In genomic region chr7:119795311-119795710, GRCm38 (mm10) we compare ENCODE assay signal across 10 mouse cellular contexts. TPM values are rescaled to one million over a fixed set of nuclear protein-coding genes. Genes with fewer than 3 reads are reported as not detected.
A peak's percentile ranks its signal among the peaks of the same experiment; 100 is the strongest.
DNase-seq lines count a peak whose midpoint lies in the region; ATAC-seq and TF ChIP-seq lines count a peak whose summit lies in the region.
"Had no signal": no experiment of that assay in that cellular context is flagged by ENCODE, and none has a peak within 500 bp of the region (broad histone marks: within the 10 kb centered on the region; RNA-seq: fewer than 3 reads in every experiment).

No protein-coding gene starts in this region.

- intact Hi-C loops in heart, postnatal 10 days (cut with DNase I): no loop called here

- no peak for DNase-seq in heart, postnatal 10 days
- DNase-seq in G1E (ENCODE audit: low spot score): no peak
- DNase-seq in hindbrain, embryonic 10.5 days (ENCODE audit: low spot score): no peak
- DNase-seq in yolk sac, embryonic 10.5 days (ENCODE audit: low spot score): no peak
- DNase-seq in T-cell, adult 2 months (ENCODE audit: low spot score): no peak
- DNase-seq in spleen, postnatal 4 days (ENCODE audit: low spot score in 2 of 2): no peak
- DNase-seq: heart, postnatal 14 days; lung, postnatal 14 days had no signal

- no peak for TF ChIP-seq CTCF in G1E (IDR thresholded peaks at IDR 0.05; ENCODE audit: low read depth, low read length)

- ATAC-seq in heart, embryonic 13.5 days (ENCODE audit: extremely low read depth, insufficient number of reproducible peaks, low FRiP score, low TSS enrichment): no peak
- no peak for ATAC-seq in G1E (ENCODE audit: extremely low read depth, insufficient number of reproducible peaks, low FRiP score, poor library complexity, severe bottlenecking)
- peak; percentile 31; the same call in 1 of the 2 replicates for ATAC-seq in megakaryocyte progenitor cell, adult 5-6 weeks (replicated peaks; ENCODE audit: poor library complexity)

- H3K4me3 ChIP-seq in heart, embryonic 13.5 days: peak overlapping the region; percentile 84
- peak overlapping the region; percentile 83; the same call in 1 of the 2 replicates for H3K4me3 ChIP-seq in G1E (ENCODE audit: low read depth, low read length)
- peak overlapping the region; percentile 76 for H3K4me3 ChIP-seq in hindbrain, embryonic 10.5 days

- H3K9me3 ChIP-seq in heart, embryonic 13.5 days: no peaks in the 10 kb centered on the region
- no peaks in the 10 kb centered on the region for H3K9me3 ChIP-seq in G1E (replicated peaks)
- no peaks in the 10 kb centered on the region for H3K9me3 ChIP-seq in hindbrain, embryonic 10.5 days

- peaks cover 16% of the 10 kb centered on the region for H3K4me1 ChIP-seq in heart, embryonic 13.5 days
- H3K4me1 ChIP-seq in G1E (ENCODE audit: insufficient read depth, low read depth, low read length): peaks cover 16% of the 10 kb centered on the region
- peaks cover 23% of the 10 kb centered on the region for H3K4me1 ChIP-seq in hindbrain, embryonic 10.5 days (replicated peaks)

- no peak overlapping the region for H3K27ac ChIP-seq in heart, embryonic 13.5 days (replicated peaks)
- H3K27ac ChIP-seq in hindbrain, embryonic 10.5 days: no peak overlapping the region

- H3K27me3 ChIP-seq in heart, embryonic 13.5 days (replicated peaks): no peaks in the 10 kb centered on the region
- no peaks in the 10 kb centered on the region for H3K27me3 ChIP-seq in G1E (ENCODE audit: insufficient read depth, low read length)
- no peaks in the 10 kb centered on the region for H3K27me3 ChIP-seq in hindbrain, embryonic 10.5 days (ENCODE audit: insufficient read depth, poor library complexity, severe bottlenecking)

- peak overlapping the region; percentile 83 for H3K4me2 ChIP-seq in heart, embryonic 13.5 days

- H3K36me3 ChIP-seq in heart, embryonic 13.5 days: peaks cover 20% of the 10 kb centered on the region
- H3K36me3 ChIP-seq in G1E (replicated peaks): peaks cover 28% of the 10 kb centered on the region
- H3K36me3 ChIP-seq in hindbrain, embryonic 10.5 days: peaks cover 25% of the 10 kb centered on the region

- H3K9ac ChIP-seq in heart, embryonic 13.5 days: peak overlapping the region; percentile 73

RNA-seq across cellular contexts. Expression of gene Eri2, which starts 1.5 kb away (rescaled TPM):
- polyA plus RNA-seq in heart, embryonic 13.5 days (2015; fragmentation: Nextera tagmentation; extraction: Ambion mirVana): 12.9 TPM in 2 replicates
- total RNA-seq in heart, postnatal 10 days (2021): 1 to 10 TPM; 3.8 to 4.8 TPM
- total RNA-seq in G1E (2014; fragmentation: Nextera tagmentation): 49.1 and 65.5 TPM in 2 replicates
- 32.4 and 37.4 TPM in 2 replicates for total RNA-seq in G1E (2017)
- polyA plus RNA-seq in G1E (2012): 1.2 and 1.7 TPM in 2 replicates
- polyA plus RNA-seq in hindbrain, embryonic 10.5 days (2016; fragmentation: Nextera tagmentation; extraction: Ambion mirVana): 27.0 and 31.4 TPM in 2 replicates
- total RNA-seq in megakaryocyte progenitor cell, adult 5-6 weeks (2015): 15.1 and 20.5 TPM in 2 replicates
- total RNA-seq in megakaryocyte progenitor cell, adult 5-6 weeks (2017): 12.7 and 14.6 TPM in 2 replicates

RNA-seq across cellular contexts. Expression of gene Rexo5, which starts 1.5 kb away (rescaled TPM):
- 15.3 TPM in 2 replicates for polyA plus RNA-seq in heart, embryonic 13.5 days (2015; fragmentation: Nextera tagmentation; extraction: Ambion mirVana)
- total RNA-seq in heart, postnatal 10 days (2021): 1 to 10 TPM; 3.5 to 6.0 TPM
- total RNA-seq in G1E (2014; fragmentation: Nextera tagmentation): 64.3 and 76.8 TPM in 2 replicates
- 42.8 and 58.4 TPM in 2 replicates for total RNA-seq in G1E (2017)
- 2.5 and 3.5 TPM in 2 replicates for polyA plus RNA-seq in G1E (2012)
- 27.3 and 28.3 TPM in 2 replicates for polyA plus RNA-seq in hindbrain, embryonic 10.5 days (2016; fragmentation: Nextera tagmentation; extraction: Ambion mirVana)
- 27.5 and 50.9 TPM in 2 replicates for total RNA-seq in megakaryocyte progenitor cell, adult 5-6 weeks (2015)
- 25.4 and 47.8 TPM in 2 replicates for total RNA-seq in megakaryocyte progenitor cell, adult 5-6 weeks (2017)

RNA-seq across cellular contexts. Expression of gene Acsm3, which starts 34.6 kb away (rescaled TPM):
- polyA plus RNA-seq in heart, embryonic 13.5 days (2015; fragmentation: Nextera tagmentation; extraction: Ambion mirVana): 0.14 TPM in 1 of 2 replicates, not detected in the other
- total RNA-seq in heart, postnatal 10 days (2021): under 1 TPM; 0.62 to 0.67 TPM
- not detected in 2 replicates for total RNA-seq in G1E (2014; fragmentation: Nextera tagmentation)
- 0.23 and 0.49 TPM in 2 replicates for total RNA-seq in G1E (2017)
- not detected in 2 replicates for polyA plus RNA-seq in G1E (2012)
- 0.11 and 0.20 TPM in 2 replicates for polyA plus RNA-seq in hindbrain, embryonic 10.5 days (2016; fragmentation: Nextera tagmentation; extraction: Ambion mirVana)
- not detected in 2 replicates for total RNA-seq in megakaryocyte progenitor cell, adult 5-6 weeks (2015)
- not detected in 2 replicates for total RNA-seq in megakaryocyte progenitor cell, adult 5-6 weeks (2017)
